In genomic region chr11:106981787-106982186, GRCm38 (mm10) we compare ENCODE assay signal across 16 mouse cellular contexts. TPM values are rescaled to one million over a fixed set of nuclear protein-coding genes. Genes with fewer than 3 reads are reported as not detected.
DNase-seq lines count a peak whose midpoint lies in the region; ATAC-seq and TF ChIP-seq lines count a peak whose summit lies in the region.
"Had no signal": no experiment of that assay in that cellular context is flagged by ENCODE, and none has a peak within 500 bp of the region (broad histone marks: within the 10 kb centered on the region; RNA-seq: fewer than 3 reads in every experiment).

No protein-coding gene starts in this region.

- no peaks in the 10 kb centered on the region for H3K27me3 ChIP-seq in heart, embryonic 13.5 days (replicated peaks)
- no peaks in the 10 kb centered on the region for H3K27me3 ChIP-seq in liver, adult 2 months (ENCODE audit: control insufficient read depth, insufficient read depth, low read length)
- no peaks in the 10 kb centered on the region for H3K27me3 ChIP-seq in liver, embryonic 12.5 days (replicated peaks)
- H3K27me3 ChIP-seq: liver, embryonic 13.5 days; midbrain, embryonic 15.5 days; neural tube, embryonic 13.5 days had no signal

- no peak for DNase-seq in heart, postnatal 4 days
- DNase-seq in liver, adult 2 months (ENCODE audit: extremely low read depth, low read depth, low spot score) = peak; percentile 66
- DNase-seq in adipocyte (ENCODE audit: low spot score) = peak; percentile 65
- DNase-seq in retina, postnatal 7 days (ENCODE audit: low read depth, low spot score) = peak; percentile 21
- DNase-seq in ovary, postnatal 14 days (ENCODE audit: low spot score) = no peak
- DNase-seq: heart, adult 18-20 months; liver, embryonic 13.5 days; lung, postnatal 4 days; right cerebral cortex, adult 18-20 months had no signal

- H3K4me2 ChIP-seq in heart, embryonic 13.5 days = no peak overlapping the region
- H3K4me2 ChIP-seq in liver, embryonic 12.5 days = no peak overlapping the region
- H3K4me2 ChIP-seq: liver, embryonic 13.5 days; midbrain, embryonic 15.5 days; neural tube, embryonic 13.5 days had no signal

- H3K4me1 ChIP-seq in heart, embryonic 13.5 days = peaks cover 17% of the 10 kb centered on the region
- peaks cover 6% of the 10 kb centered on the region for H3K4me1 ChIP-seq in liver, adult 2 months (ENCODE audit: control insufficient read depth, insufficient read depth, low read length)
- H3K4me1 ChIP-seq in liver, embryonic 12.5 days = peaks cover 8% of the 10 kb centered on the region
- H3K4me1 ChIP-seq: midbrain, embryonic 15.5 days; neural tube, embryonic 13.5 days had no signal

- 50% methylated on average over 1 of the region's 1 CpGs for WGBS in heart, embryonic 13.5 days
- WGBS in liver, adult 2 months = 66% methylated on average over 1 of the region's 1 CpGs
- WGBS in liver, embryonic 12.5 days (ENCODE audit: insufficient replicate concordance) = 59% methylated on average over 1 of the region's 1 CpGs

- no peaks in the 10 kb centered on the region for H3K79me2 ChIP-seq in liver, adult 2 months (ENCODE audit: control insufficient read depth, insufficient read depth, low read length)

- TF ChIP-seq POLR2A in liver, adult 2 months (IDR thresholded peaks at IDR 0.05; ENCODE audit: extremely low read depth, insufficient read depth, low read length) = no peak

- H3K9me3 ChIP-seq in heart, embryonic 13.5 days = no peaks in the 10 kb centered on the region
- no peaks in the 10 kb centered on the region for H3K9me3 ChIP-seq in liver, embryonic 12.5 days (replicated peaks)
- H3K9me3 ChIP-seq: liver, embryonic 13.5 days; midbrain, embryonic 15.5 days; neural tube, embryonic 13.5 days had no signal

- no peak for ATAC-seq in heart, embryonic 13.5 days (ENCODE audit: extremely low read depth, insufficient number of reproducible peaks, low FRiP score, low TSS enrichment)
- no peak for ATAC-seq in liver, embryonic 12.5 days
- ATAC-seq in erythroblast, adult 5-6 weeks (replicated peaks; ENCODE audit: low FRiP score, poor library complexity, severe bottlenecking) = no peak
- ATAC-seq: activated CD4-positive, CD25-positive, alpha-beta regulatory T cell, adult 4 months; midbrain, embryonic 15.5 days had no signal

- peaks cover 5% of the 10 kb centered on the region; the same call in 1 of the 2 replicates for H3K36me3 ChIP-seq in heart, embryonic 13.5 days
- H3K36me3 ChIP-seq in liver, adult 2 months (ENCODE audit: control insufficient read depth, insufficient read depth, low read length) = no peaks in the 10 kb centered on the region
- peaks cover 23% of the 10 kb centered on the region for H3K36me3 ChIP-seq in liver, embryonic 12.5 days
- H3K36me3 ChIP-seq: midbrain, embryonic 15.5 days; neural tube, embryonic 13.5 days had no signal

- H3K9ac ChIP-seq in heart, embryonic 13.5 days = no peak overlapping the region
- no peak overlapping the region for H3K9ac ChIP-seq in liver, adult 2 months (ENCODE audit: low read depth, low read length)
- no peak overlapping the region for H3K9ac ChIP-seq in liver, embryonic 12.5 days
- H3K9ac ChIP-seq: liver, embryonic 13.5 days; midbrain, embryonic 15.5 days; neural tube, embryonic 13.5 days had no signal

- 0 out of 2 replicates have a peak overlapping the region, but pooled peaks have one; percentile 25 for H3K27ac ChIP-seq in heart, embryonic 13.5 days (replicated peaks)
- H3K27ac ChIP-seq in liver, adult 2 months (replicated peaks; ENCODE audit: insufficient read depth, low read depth, low read length) = 0 out of 2 replicates have a peak overlapping the region, but pooled peaks have one; percentile 10
- no peak overlapping the region for H3K27ac ChIP-seq in liver, embryonic 12.5 days
- H3K27ac ChIP-seq: liver, embryonic 13.5 days; midbrain, embryonic 15.5 days; neural tube, embryonic 13.5 days had no signal

- no peak overlapping the region for H3K4me3 ChIP-seq in heart, embryonic 13.5 days
- no peak overlapping the region for H3K4me3 ChIP-seq in liver, adult 2 months (ENCODE audit: insufficient read depth, low read depth, low read length)
- H3K4me3 ChIP-seq in liver, embryonic 12.5 days = no peak overlapping the region
- H3K4me3 ChIP-seq: liver, embryonic 13.5 days; midbrain, embryonic 15.5 days; neural tube, embryonic 13.5 days had no signal

- TF ChIP-seq CTCF in liver, adult 2 months (IDR thresholded peaks at IDR 0.05; ENCODE audit: low read depth, low read length) = no peak

RNA-seq across cellular contexts. Expression of gene Kpna2, which starts 17.6 kb away (rescaled TPM):
- 281 and 299 TPM in 2 replicates for polyA plus RNA-seq in heart, embryonic 13.5 days (2015; fragmentation: Nextera tagmentation; extraction: Ambion mirVana)
- 100 to 1,000 TPM; 179 to 190 TPM for total RNA-seq in heart, postnatal 4 days (2021)
- 28.0 and 32.2 TPM in 2 replicates for total RNA-seq in liver, adult 2 months (2014; rRNA removed)
- polyA plus RNA-seq in liver, adult 2 months (2012; rRNA removed) = 17.0 and 20.9 TPM in 2 replicates
- polyA plus RNA-seq in liver, embryonic 12.5 days (2016; fragmentation: Nextera tagmentation; extraction: Ambion mirVana) = 360 and 381 TPM in 2 replicates
- total RNA-seq in erythroblast, adult 5-6 weeks (2015; ENCODE audit: low replicate concordance) = 125 and 127 TPM in 2 replicates
- 63.3 and 88.5 TPM in 2 replicates for total RNA-seq in erythroblast, adult 5-6 weeks (2017; ENCODE audit: low replicate concordance)

RNA-seq across cellular contexts. Expression of gene 1810010H24Rik, which starts 43.7 kb away (rescaled TPM):
- polyA plus RNA-seq in heart, embryonic 13.5 days (2015; fragmentation: Nextera tagmentation; extraction: Ambion mirVana) = 1.9 and 2.0 TPM in 2 replicates
- 1 to 10 TPM; 3.7 to 4.0 TPM for total RNA-seq in heart, postnatal 4 days (2021)
- total RNA-seq in liver, adult 2 months (2014; rRNA removed) = 3.0 and 3.5 TPM in 2 replicates
- polyA plus RNA-seq in liver, adult 2 months (2012; rRNA removed) = 2.8 and 3.4 TPM in 2 replicates
- 1.5 and 2.0 TPM in 2 replicates for polyA plus RNA-seq in liver, embryonic 12.5 days (2016; fragmentation: Nextera tagmentation; extraction: Ambion mirVana)
- total RNA-seq in erythroblast, adult 5-6 weeks (2015; ENCODE audit: low replicate concordance) = 1.3 TPM in 1 of 2 replicates, not detected in the other
- not detected in 2 replicates for total RNA-seq in erythroblast, adult 5-6 weeks (2017; ENCODE audit: low replicate concordance)
- total RNA-seq: hematopoietic stem cell, adult 5-6 weeks had no signal

Comparison
In these comparisons a context has a peak if more than half of its experiments do, and no peak if none do; other contexts are left out.
1. DNase-seq: peak in liver, adult 2 months (single experiment), adipocyte (single experiment) and retina, postnatal 7 days (single experiment); none in heart, postnatal 4 days (single experiment) and ovary, postnatal 14 days (single experiment).